Mouse (Mus musculus): ENCODE results near the gene Phactr3.

Phactr3 gene

GRCm38 (mm10) chr2:178135713-178136112, 16.9 kb downstream of the Phactr3 start:
- no peak for DNase-seq (ENCODE audit: low read depth, low spot score)

- DNase-seq (ENCODE audit: low read depth, low spot score) = peak; percentile 70
Observed at GRCm38 (mm10) chr2:178137518-178137917, 18.7 kb downstream of the Phactr3 start.

DNA sequence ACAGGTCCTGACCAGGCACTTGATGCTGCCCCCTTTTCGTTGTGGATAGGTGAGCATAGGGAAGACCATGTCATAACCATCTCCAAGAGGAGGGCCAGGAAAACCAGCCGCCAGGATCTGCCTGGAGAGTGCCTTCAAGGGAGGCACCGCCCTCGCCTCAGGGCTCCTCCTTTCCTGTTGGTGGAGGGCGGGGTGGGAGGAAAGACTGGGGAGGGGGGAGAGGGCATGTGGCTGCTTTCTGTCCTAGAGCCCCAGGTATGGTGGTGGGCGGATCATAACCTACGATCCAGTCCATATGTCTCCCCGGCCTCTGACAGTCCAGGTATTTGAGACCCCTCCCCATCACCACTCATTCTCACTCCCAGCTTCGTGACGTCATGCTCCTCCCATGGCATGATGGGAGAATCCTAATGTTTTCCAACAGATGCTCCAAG, 22.7 kb downstream of the Phactr3 start:
- DNase-seq (ENCODE audit: low read depth, low spot score) = no peak

- no peak for DNase-seq (ENCODE audit: low read depth, low spot score)
Observed at GRCm38 (mm10) chr2:178142291-178143023, 23.7 kb downstream of the Phactr3 start.

GRCm38 (mm10) chr2:178143024-178143415, 24.2 kb downstream of the Phactr3 start:
- DNase-seq (ENCODE audit: low read depth, low spot score) = no peak

DNA sequence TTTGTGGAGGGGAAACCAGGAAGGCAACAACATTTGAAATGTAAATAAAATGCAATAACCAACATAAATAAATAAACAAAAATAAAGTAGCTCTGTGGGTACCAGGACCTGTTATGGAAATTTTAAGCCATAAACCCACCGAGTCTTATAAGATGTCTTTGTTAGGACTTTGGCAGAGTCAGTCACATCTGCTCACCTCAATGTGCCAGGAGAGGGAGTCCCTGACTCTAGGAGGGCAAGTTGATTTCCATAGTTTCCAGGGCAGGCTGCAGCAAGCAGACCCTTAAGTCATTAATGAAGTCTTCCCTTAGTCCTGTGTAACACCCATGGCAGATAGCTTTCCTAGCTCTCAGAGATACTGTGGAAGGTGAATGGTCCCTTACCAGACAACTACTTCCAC, 25.1 kb downstream of the Phactr3 start:
- no peak for DNase-seq (ENCODE audit: low read depth, low spot score)

- DNase-seq (ENCODE audit: low read depth, low spot score) = no peak
Observed at GRCm38 (mm10) chr2:178149312-178149711, 30.5 kb downstream of the Phactr3 start.

DNA sequence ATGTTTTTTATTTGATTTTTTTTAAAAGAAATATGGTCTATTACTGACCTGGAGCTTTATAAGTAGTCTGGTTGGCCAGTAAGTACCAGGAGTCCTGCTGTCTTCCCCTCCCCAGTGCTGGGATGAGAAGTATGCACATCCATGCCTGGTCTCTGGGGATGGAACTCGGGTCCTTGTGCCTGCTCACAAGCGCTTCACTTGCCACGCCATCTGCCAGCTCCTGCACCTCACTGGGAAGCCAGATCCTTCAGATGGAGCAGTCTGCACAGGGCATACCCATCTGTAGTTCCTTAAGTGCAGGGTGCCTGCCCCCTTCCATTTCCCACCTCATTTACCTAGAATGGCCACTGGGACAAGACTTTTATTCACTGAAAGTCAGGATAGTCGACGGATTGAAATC, 31.9 kb downstream of the Phactr3 start:
- DNase-seq (ENCODE audit: low read depth, low spot score) = no peak

- no peak for DNase-seq (ENCODE audit: low read depth, low spot score)
Observed at GRCm38 (mm10) chr2:178153601-178154000, 34.8 kb downstream of the Phactr3 start.

DNA sequence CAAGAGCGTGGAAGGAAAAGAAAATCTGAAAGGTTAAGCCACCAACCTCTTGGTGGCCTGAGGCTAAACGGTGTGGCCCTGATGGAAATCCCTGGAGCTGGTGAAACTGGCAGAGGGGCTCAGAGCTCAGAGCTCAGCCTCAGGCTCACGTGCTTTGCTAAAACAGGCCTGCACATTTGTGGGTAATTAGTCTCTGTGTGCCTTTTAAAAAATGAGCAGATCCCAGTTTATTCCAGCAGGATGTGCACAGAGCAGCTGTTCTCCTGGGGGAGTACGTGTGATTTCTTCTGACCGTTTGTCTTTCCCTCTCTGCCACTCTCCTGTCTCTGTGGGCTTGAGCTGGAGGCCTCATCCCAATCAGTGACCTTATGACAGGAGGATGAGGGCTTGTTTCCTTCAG, 35.4 kb downstream of the Phactr3 start:
- DNase-seq (ENCODE audit: low read depth, low spot score) = no peak

GRCm38 (mm10) chr2:178154576-178154975, 35.8 kb downstream of the Phactr3 start:
- no peak for DNase-seq (ENCODE audit: low read depth, low spot score)

GRCm38 (mm10) chr2:178155176-178155916, 36.6 kb downstream of the Phactr3 start:
- no peak for DNase-seq (ENCODE audit: low read depth, low spot score)

- DNase-seq (ENCODE audit: low read depth, low spot score) = no peak
Observed at GRCm38 (mm10) chr2:178155917-178156282, 37.1 kb downstream of the Phactr3 start.

- DNase-seq (ENCODE audit: low read depth, low spot score) = no peak
Observed at GRCm38 (mm10) chr2:178158936-178159335, 40.2 kb downstream of the Phactr3 start.

DNA sequence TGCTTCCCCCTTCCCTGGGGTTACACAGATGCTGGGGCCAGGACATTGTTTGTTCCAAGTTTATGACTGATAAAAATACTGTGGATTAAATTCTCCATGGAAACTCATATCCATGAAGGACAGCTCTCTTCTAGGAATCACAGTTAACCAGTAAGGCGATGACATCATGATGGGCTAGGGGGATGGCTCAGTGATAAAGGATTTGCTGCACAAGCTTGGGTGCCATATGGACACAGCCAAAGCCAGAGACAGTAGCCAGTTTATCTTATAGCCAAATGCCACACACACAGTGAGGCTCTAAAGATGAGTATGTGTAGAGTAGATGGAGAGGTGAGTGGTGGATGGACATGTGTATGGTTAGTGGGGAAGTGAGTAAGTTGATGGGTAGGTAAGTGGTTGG, 45.2 kb downstream of the Phactr3 start:
- DNase-seq (ENCODE audit: low read depth, low spot score) = no peak

- DNase-seq (ENCODE audit: low read depth, low spot score) = no peak
Observed at GRCm38 (mm10) chr2:178165943-178166342, 47.2 kb downstream of the Phactr3 start.

GRCm38 (mm10) chr2:178169983-178170382, 51.2 kb downstream of the Phactr3 start:
- DNase-seq (ENCODE audit: low read depth, low spot score) = no peak

DNA sequence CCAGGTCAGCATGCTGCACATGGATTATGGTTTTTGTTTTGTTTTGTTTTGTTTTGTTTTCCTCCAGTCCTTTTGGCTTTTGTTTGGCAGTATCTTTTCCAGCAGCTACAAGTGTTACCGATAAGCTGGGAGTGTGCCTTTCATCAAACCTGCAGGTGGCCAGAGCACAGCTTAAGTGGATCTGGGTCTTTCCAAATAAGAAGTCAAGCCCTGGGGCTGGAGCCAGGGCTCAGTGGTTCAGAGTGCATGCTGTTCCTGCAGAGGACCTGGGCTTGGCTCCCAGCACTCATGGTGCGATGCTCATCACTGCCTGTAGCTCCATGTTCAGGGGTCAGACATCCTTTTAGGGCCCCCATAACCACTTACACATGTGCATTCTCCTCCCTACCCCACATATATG, 55.2 kb downstream of the Phactr3 start:
- no peak for DNase-seq (ENCODE audit: low read depth, low spot score)

GRCm38 (mm10) chr2:178175286-178175931, 56.6 kb downstream of the Phactr3 start:
- DNase-seq (ENCODE audit: low read depth, low spot score) = no peak

DNA sequence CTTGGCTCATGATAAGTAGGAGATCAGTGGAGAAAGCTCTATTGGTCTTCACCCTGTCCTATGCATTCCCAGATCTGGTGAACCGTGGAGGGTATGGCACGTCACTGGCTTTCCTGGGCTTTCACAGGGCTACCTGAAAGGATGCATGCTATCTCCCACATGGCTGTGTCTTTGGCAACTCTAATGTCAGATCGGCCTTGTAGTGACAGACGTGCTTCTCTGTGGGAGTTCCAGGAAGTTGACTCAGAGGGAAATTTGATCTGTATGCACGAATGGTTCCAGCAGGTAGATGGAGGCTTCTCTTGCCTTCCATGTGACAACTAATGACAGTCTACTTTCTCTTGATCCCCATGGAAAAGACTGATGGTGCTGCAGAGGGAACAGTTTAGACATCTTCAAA, 65.5 kb downstream of the Phactr3 start:
- DNase-seq (ENCODE audit: low read depth, low spot score) = no peak

- DNase-seq (ENCODE audit: low read depth, low spot score) = no peak
Observed at GRCm38 (mm10) chr2:178184862-178185261, 66.1 kb downstream of the Phactr3 start.

DNA sequence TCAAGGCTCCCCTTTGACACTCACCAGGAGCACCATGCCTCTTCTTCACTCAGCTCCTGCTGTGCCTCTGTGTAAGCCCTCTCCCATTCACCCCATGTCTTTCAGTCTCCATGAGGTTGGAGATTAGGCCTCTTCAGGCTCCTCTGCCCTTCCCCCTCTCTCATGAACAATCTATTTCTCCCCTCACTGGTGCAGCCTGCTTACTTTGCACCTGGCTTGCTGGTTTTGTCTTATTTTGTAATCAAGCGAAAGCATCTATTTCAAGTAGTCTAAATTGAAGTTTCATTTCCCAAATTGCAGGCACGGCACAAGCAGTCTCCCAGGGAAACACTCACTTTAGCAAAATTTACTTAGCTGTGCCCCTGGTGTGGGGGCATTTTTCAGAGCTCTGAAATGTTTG, 70.2 kb downstream of the Phactr3 start:
- no peak for DNase-seq (ENCODE audit: low read depth, low spot score)

GRCm38 (mm10) chr2:178192881-178193280, 74.1 kb downstream of the Phactr3 start:
- no peak for DNase-seq (ENCODE audit: low read depth, low spot score)

Data from 3T3-L1 (cell line).